In genomic region chr2:92425366-92425765, GRCm38 (mm10) we compare ENCODE assay signal across 7 mouse cellular contexts. TPM values are rescaled to one million over a fixed set of nuclear protein-coding genes. Genes with fewer than 3 reads are reported as not detected.
A peak's percentile ranks its signal among the peaks of the same experiment; 100 is the strongest.
DNase-seq lines count a peak whose midpoint lies in the region; ATAC-seq and TF ChIP-seq lines count a peak whose summit lies in the region.

No protein-coding gene starts in this region.

- no peak for ATAC-seq in hindbrain, embryonic 16.5 days
- no peak for ATAC-seq in megakaryocyte-erythroid progenitor cell, adult 5-6 weeks (replicated peaks; ENCODE audit: low FRiP score, low TSS enrichment, poor library complexity, severe bottlenecking)

- no peak for TF ChIP-seq POLR2A in embryonic fibroblast, embryonic 13.5 days (IDR thresholded peaks at IDR 0.05; ENCODE audit: low read depth, low read length)
- TF ChIP-seq POLR2A in olfactory bulb, adult 2 months (IDR thresholded peaks at IDR 0.05; ENCODE audit: insufficient read depth, low read depth, low read length) = no peak

- H3K36me3 ChIP-seq in hindbrain, embryonic 16.5 days (ENCODE audit: control insufficient read depth, insufficient read depth, low read length) = peaks cover 28% of the 10 kb centered on the region

- H3K4me3 ChIP-seq in layer of hippocampus, adult 2 months = no peak overlapping the region
- no peak overlapping the region for H3K4me3 ChIP-seq in embryonic fibroblast, embryonic 13.5 days (ENCODE audit: insufficient read depth, low read length)
- H3K4me3 ChIP-seq in hindbrain, embryonic 16.5 days (ENCODE audit: low read length) = no peak overlapping the region
- no peak overlapping the region for H3K4me3 ChIP-seq in olfactory bulb, adult 2 months (ENCODE audit: insufficient read depth, low read depth, low read length)

- TF ChIP-seq CTCF in layer of hippocampus, adult 2 months (conservative IDR thresholded peaks at IDR 0.05) = no peak
- no peak for TF ChIP-seq CTCF in embryonic fibroblast, embryonic 13.5 days (IDR thresholded peaks at IDR 0.05; ENCODE audit: borderline replicate concordance, insufficient read depth, low read length)
- TF ChIP-seq CTCF in olfactory bulb, adult 2 months (IDR thresholded peaks at IDR 0.05; ENCODE audit: insufficient read depth, low read depth, low read length) = no peak

- H3K27me3 ChIP-seq in hindbrain, embryonic 16.5 days (replicated peaks; ENCODE audit: control insufficient read depth, insufficient read depth, low read length) = no peaks in the 10 kb centered on the region

- H3K9ac ChIP-seq in hindbrain, embryonic 16.5 days (ENCODE audit: low read depth, low read length) = no peak overlapping the region

- no peak for DNase-seq in layer of hippocampus, adult 2 months (ENCODE audit: low spot score in 2 of 2)
- no peak for DNase-seq in layer of hippocampus, postnatal 36 days
- no peak for DNase-seq in gastrocnemius, postnatal 10 days

- WGBS in hindbrain, embryonic 16.5 days = 60% methylated on average over 4 of the region's 4 CpGs
- 37% methylated on average over 4 of the region's 4 CpGs for WGBS in olfactory bulb, adult 2 months

- no peak overlapping the region for H3K4me2 ChIP-seq in hindbrain, embryonic 16.5 days (ENCODE audit: low read length)

- peak overlapping the region; percentile 94 for H3K27ac ChIP-seq in layer of hippocampus, adult 2 months
- peak overlapping the region; percentile 76; the same call in 1 of the 2 replicates for H3K27ac ChIP-seq in embryonic fibroblast, embryonic 13.5 days (ENCODE audit: insufficient read depth, low read length)
- H3K27ac ChIP-seq in hindbrain, embryonic 16.5 days (ENCODE audit: low read depth, low read length) = peak overlapping the region; percentile 68
- H3K27ac ChIP-seq in olfactory bulb, adult 2 months (ENCODE audit: insufficient read depth, low read depth, low read length) = peak overlapping the region; percentile 85

- H3K4me1 ChIP-seq in embryonic fibroblast, embryonic 13.5 days (ENCODE audit: control insufficient read depth, insufficient read depth, low read length) = peaks cover 14% of the 10 kb centered on the region
- peaks cover 46% of the 10 kb centered on the region for H3K4me1 ChIP-seq in hindbrain, embryonic 16.5 days (ENCODE audit: control insufficient read depth, insufficient read depth, low read depth, low read length)
- H3K4me1 ChIP-seq in olfactory bulb, adult 2 months (ENCODE audit: control insufficient read depth, insufficient read depth, low read length) = peaks cover 52% of the 10 kb centered on the region

- H3K9me3 ChIP-seq in hindbrain, embryonic 16.5 days (ENCODE audit: control insufficient read depth, low read length) = no peaks in the 10 kb centered on the region

RNA-seq across cellular contexts. Expression of gene Cry2, which starts 8.5 kb away (rescaled TPM):
- 100 to 1,000 TPM; 105 to 108 TPM for total RNA-seq in layer of hippocampus, adult 2 months (2021)
- total RNA-seq in layer of hippocampus, postnatal 36 days (2021) = 100 to 1,000 TPM in 1 of 2 experiments, 10 to 100 TPM in 1; 93.7 to 101 TPM
- polyA plus RNA-seq in embryonic fibroblast, embryonic 13.5 days (2011; ENCODE audit: insufficient read length, low read depth, missing spikeins) = 14.2 and 16.7 TPM in 2 replicates
- polyA plus RNA-seq in hindbrain, embryonic 16.5 days (2015; fragmentation: Nextera tagmentation; extraction: Ambion mirVana) = 51.4 and 53.2 TPM in 2 replicates
- not detected in 2 replicates for polyA plus RNA-seq in olfactory bulb, adult 2 months (2012; ENCODE audit: insufficient read depth, insufficient read length, low replicate concordance, missing spikeins)
- total RNA-seq in megakaryocyte-erythroid progenitor cell, adult 5-6 weeks (2014; fragmentation: Nextera tagmentation) = 16.1 and 21.0 TPM in 2 replicates
- total RNA-seq in megakaryocyte-erythroid progenitor cell, adult 5-6 weeks (2017) = 8.4 and 9.6 TPM in 2 replicates
- total RNA-seq in gastrocnemius, postnatal 10 days (2021) = 10 to 100 TPM; 35.7 to 42.7 TPM

RNA-seq across cellular contexts. Expression of gene Mapk8ip1, which starts 24.3 kb away (rescaled TPM):
- 100 to 1,000 TPM; 338 to 354 TPM for total RNA-seq in layer of hippocampus, adult 2 months (2021)
- total RNA-seq in layer of hippocampus, postnatal 36 days (2021) = 100 to 1,000 TPM; 336 to 345 TPM
- 7.1 and 8.6 TPM in 2 replicates for polyA plus RNA-seq in embryonic fibroblast, embryonic 13.5 days (2011; ENCODE audit: insufficient read length, low read depth, missing spikeins)
- polyA plus RNA-seq in hindbrain, embryonic 16.5 days (2015; fragmentation: Nextera tagmentation; extraction: Ambion mirVana) = 112 and 130 TPM in 2 replicates
- not detected in 2 replicates for polyA plus RNA-seq in olfactory bulb, adult 2 months (2012; ENCODE audit: insufficient read depth, insufficient read length, low replicate concordance, missing spikeins)
- not detected in 2 replicates for total RNA-seq in megakaryocyte-erythroid progenitor cell, adult 5-6 weeks (2014; fragmentation: Nextera tagmentation)
- total RNA-seq in megakaryocyte-erythroid progenitor cell, adult 5-6 weeks (2017) = not detected in 2 replicates
- 10 to 100 TPM; 24.1 to 27.2 TPM for total RNA-seq in gastrocnemius, postnatal 10 days (2021)

RNA-seq across cellular contexts. Expression of gene Slc35c1, which starts 35.0 kb away (rescaled TPM):
- total RNA-seq in layer of hippocampus, adult 2 months (2021) = 10 to 100 TPM; 14.0 to 15.7 TPM
- total RNA-seq in layer of hippocampus, postnatal 36 days (2021) = 10 to 100 TPM; 13.3 to 14.5 TPM
- polyA plus RNA-seq in embryonic fibroblast, embryonic 13.5 days (2011; ENCODE audit: insufficient read length, low read depth, missing spikeins) = 12.8 and 12.9 TPM in 2 replicates
- polyA plus RNA-seq in hindbrain, embryonic 16.5 days (2015; fragmentation: Nextera tagmentation; extraction: Ambion mirVana) = 18.9 and 20.7 TPM in 2 replicates
- not detected in 2 replicates for polyA plus RNA-seq in olfactory bulb, adult 2 months (2012; ENCODE audit: insufficient read depth, insufficient read length, low replicate concordance, missing spikeins)
- total RNA-seq in megakaryocyte-erythroid progenitor cell, adult 5-6 weeks (2014; fragmentation: Nextera tagmentation) = 27.9 and 29.0 TPM in 2 replicates
- 8.4 and 9.6 TPM in 2 replicates for total RNA-seq in megakaryocyte-erythroid progenitor cell, adult 5-6 weeks (2017)
- 1 to 10 TPM; 5.9 to 6.7 TPM for total RNA-seq in gastrocnemius, postnatal 10 days (2021)

RNA-seq across cellular contexts. Expression of gene 1700029I15Rik, which starts 43.0 kb away (rescaled TPM):
- 1 to 10 TPM; 4.5 to 5.0 TPM for total RNA-seq in layer of hippocampus, adult 2 months (2021)
- total RNA-seq in layer of hippocampus, postnatal 36 days (2021) = 1 to 10 TPM; 3.8 to 6.4 TPM
- polyA plus RNA-seq in embryonic fibroblast, embryonic 13.5 days (2011; ENCODE audit: insufficient read length, low read depth, missing spikeins) = 0.83 and 0.98 TPM in 2 replicates
- polyA plus RNA-seq in hindbrain, embryonic 16.5 days (2015; fragmentation: Nextera tagmentation; extraction: Ambion mirVana) = 5.8 and 7.7 TPM in 2 replicates
- polyA plus RNA-seq in olfactory bulb, adult 2 months (2012; ENCODE audit: insufficient read depth, insufficient read length, low replicate concordance, missing spikeins) = not detected in 2 replicates
- total RNA-seq in megakaryocyte-erythroid progenitor cell, adult 5-6 weeks (2014; fragmentation: Nextera tagmentation) = 1.2 and 1.5 TPM in 2 replicates
- 1.1 and 2.5 TPM in 2 replicates for total RNA-seq in megakaryocyte-erythroid progenitor cell, adult 5-6 weeks (2017)
- 1 to 10 TPM in 1 of 2 experiments, under 1 TPM in 1; 0.80 to 1.9 TPM for total RNA-seq in gastrocnemius, postnatal 10 days (2021)

RNA-seq across cellular contexts. Expression of gene Large2, which starts 50.7 kb away (rescaled TPM):
- total RNA-seq in layer of hippocampus, adult 2 months (2021) = 1 to 10 TPM in 1 of 2 experiments, under 1 TPM in 1; 0.98 to 1.1 TPM
- under 1 TPM in 1 of 2 experiments, not detected in 1; 0.81 TPM for total RNA-seq in layer of hippocampus, postnatal 36 days (2021)
- not detected in 2 replicates for polyA plus RNA-seq in embryonic fibroblast, embryonic 13.5 days (2011; ENCODE audit: insufficient read length, low read depth, missing spikeins)
- 1.7 and 2.3 TPM in 2 replicates for polyA plus RNA-seq in hindbrain, embryonic 16.5 days (2015; fragmentation: Nextera tagmentation; extraction: Ambion mirVana)
- not detected in 2 replicates for polyA plus RNA-seq in olfactory bulb, adult 2 months (2012; ENCODE audit: insufficient read depth, insufficient read length, low replicate concordance, missing spikeins)
- not detected in 2 replicates for total RNA-seq in megakaryocyte-erythroid progenitor cell, adult 5-6 weeks (2014; fragmentation: Nextera tagmentation)
- total RNA-seq in megakaryocyte-erythroid progenitor cell, adult 5-6 weeks (2017) = not detected in 2 replicates
- total RNA-seq in gastrocnemius, postnatal 10 days (2021) = under 1 TPM; 0.40 to 0.70 TPM

Comparison
In these comparisons a context has a peak if more than half of its experiments do, and no peak if none do; other contexts are left out.
1. RNA of gene Mapk8ip1, which starts 24.3 kb away (total RNA-seq): 338 to 354 TPM in layer of hippocampus, adult 2 months, 336 to 345 TPM in layer of hippocampus, postnatal 36 days and 24.1 to 27.2 TPM in gastrocnemius, postnatal 10 days; not detected in megakaryocyte-erythroid progenitor cell, adult 5-6 weeks; every median in the first group is over 10 times any median in the second.
2. Peak in every context shown above with its lines, with median percentiles within 50 percentile points of each other: H3K27ac ChIP-seq.